Mouse (Mus musculus): ENCODE measurements around the gene Agfg1. TPM values are rescaled to one million over a fixed set of nuclear protein-coding genes. Genes with fewer than 3 reads are reported as not detected.

The Agfg1 gene
- polyA plus RNA-seq, 1 experiment from 2014 or later, result 33.7 TPM

GRCm38 (mm10) chr1:82819366-82819765, 19.9 kb upstream of the Agfg1 start:
- ATAC-seq, result no peak
- H3K4me1 ChIP-seq (replicated peaks; ENCODE audit: control insufficient read depth, insufficient read depth, low read length), result no peaks in the 10 kb centered on the region
- WGBS, result 54% methylated on average over 10 of the region's 10 CpGs

GRCm38 (mm10) chr1:82820179-82820578, 19.1 kb upstream of the Agfg1 start:
- WGBS, result 65% methylated on average over 15 of the region's 15 CpGs
- H3K27me3 ChIP-seq (replicated peaks; ENCODE audit: control insufficient read depth, insufficient read depth, low read length), result no peaks in the 10 kb centered on the region
- no peak for ATAC-seq
- H3K9ac ChIP-seq (replicated peaks; ENCODE audit: low read depth, low read length), result no peak overlapping the region
- H3K36me3 ChIP-seq (ENCODE audit: control insufficient read depth, insufficient read depth), result no peaks in the 10 kb centered on the region
- no peak overlapping the region for H3K27ac ChIP-seq (ENCODE audit: low read length)
- H3K9me3 ChIP-seq (ENCODE audit: control insufficient read depth, low read length), result no peaks in the 10 kb centered on the region
- no peaks in the 10 kb centered on the region for H3K4me1 ChIP-seq (replicated peaks; ENCODE audit: control insufficient read depth, insufficient read depth, low read length)
- H3K4me2 ChIP-seq (ENCODE audit: low read length), result no peak overlapping the region
- no peak overlapping the region for H3K4me3 ChIP-seq (replicated peaks; ENCODE audit: low read length)

More at GRCm38 (mm10) chr1:82819366-82819765, 19.9 kb upstream of the Agfg1 start:
- H3K27me3 ChIP-seq (replicated peaks; ENCODE audit: control insufficient read depth, insufficient read depth, low read length), result no peaks in the 10 kb centered on the region
- no peaks in the 10 kb centered on the region for H3K36me3 ChIP-seq (ENCODE audit: control insufficient read depth, insufficient read depth)
- H3K9ac ChIP-seq (replicated peaks; ENCODE audit: low read depth, low read length), result no peak overlapping the region
- H3K4me2 ChIP-seq (ENCODE audit: low read length), result no peak overlapping the region
- no peak overlapping the region for H3K27ac ChIP-seq (ENCODE audit: low read length)
- H3K9me3 ChIP-seq (ENCODE audit: control insufficient read depth, low read length), result no peaks in the 10 kb centered on the region
- no peak overlapping the region for H3K4me3 ChIP-seq (replicated peaks; ENCODE audit: low read length)

- 74% methylated on average over 3 of the region's 3 CpGs for WGBS
- Histone ChIP-seq H3K4me3 (replicated peaks; ENCODE audit: low read length) (no peak overlapping the region), H3K4me1 (replicated peaks; ENCODE audit: control insufficient read depth, insufficient read depth, low read length) (no peaks in the 10 kb centered on the region), H3K36me3 (ENCODE audit: control insufficient read depth, insufficient read depth) (no peaks in the 10 kb centered on the region), H3K4me2 (ENCODE audit: low read length) (no peak overlapping the region), H3K9ac (replicated peaks; ENCODE audit: low read depth, low read length) (no peak overlapping the region), H3K27me3 (replicated peaks; ENCODE audit: control insufficient read depth, insufficient read depth, low read length) (no peaks in the 10 kb centered on the region), H3K9me3 (ENCODE audit: control insufficient read depth, low read length) (no peaks in the 10 kb centered on the region), H3K27ac (ENCODE audit: low read length) (no peak overlapping the region)
- ATAC-seq, result no peak
Observed at GRCm38 (mm10) chr1:82820626-82821186, 18.6 kb upstream of the Agfg1 start.

- Histone ChIP-seq H3K4me1 (replicated peaks; ENCODE audit: control insufficient read depth, insufficient read depth, low read length) (no peaks in the 10 kb centered on the region), H3K36me3 (ENCODE audit: control insufficient read depth, insufficient read depth) (no peaks in the 10 kb centered on the region), H3K27me3 (replicated peaks; ENCODE audit: control insufficient read depth, insufficient read depth, low read length) (no peaks in the 10 kb centered on the region), H3K27ac (ENCODE audit: low read length) (no peak overlapping the region), H3K9ac (replicated peaks; ENCODE audit: low read depth, low read length) (no peak overlapping the region), H3K4me3 (replicated peaks; ENCODE audit: low read length) (no peak overlapping the region), H3K9me3 (ENCODE audit: control insufficient read depth, low read length) (no peaks in the 10 kb centered on the region), H3K4me2 (ENCODE audit: low read length) (no peak overlapping the region)
- WGBS, result 80% methylated on average over 3 of the region's 3 CpGs
- ATAC-seq, result no peak
Observed at GRCm38 (mm10) chr1:82821846-82822245, 17.4 kb upstream of the Agfg1 start.

GRCm38 (mm10) chr1:82824147-82824546, 15.1 kb upstream of the Agfg1 start:
- ATAC-seq, result no peak
- Histone ChIP-seq H3K9me3 (ENCODE audit: control insufficient read depth, low read length) (no peaks in the 10 kb centered on the region), H3K4me2 (ENCODE audit: low read length) (no peak overlapping the region), H3K36me3 (ENCODE audit: control insufficient read depth, insufficient read depth) (no peaks in the 10 kb centered on the region), H3K4me3 (replicated peaks; ENCODE audit: low read length) (no peak overlapping the region), H3K4me1 (replicated peaks; ENCODE audit: control insufficient read depth, insufficient read depth, low read length) (no peaks in the 10 kb centered on the region), H3K27ac (ENCODE audit: low read length) (no peak overlapping the region), H3K27me3 (replicated peaks; ENCODE audit: control insufficient read depth, insufficient read depth, low read length) (no peaks in the 10 kb centered on the region), H3K9ac (replicated peaks; ENCODE audit: low read depth, low read length) (no peak overlapping the region)
- 87% methylated on average over 5 of the region's 6 CpGs for WGBS

GRCm38 (mm10) chr1:82825256-82825655, 14.0 kb upstream of the Agfg1 start:
- no peak for ATAC-seq
- H3K36me3 ChIP-seq (ENCODE audit: control insufficient read depth, insufficient read depth), result no peaks in the 10 kb centered on the region
- 100% methylated on average over 2 of the region's 2 CpGs for WGBS

GRCm38 (mm10) chr1:82825783-82826182, 13.5 kb upstream of the Agfg1 start:
- Histone ChIP-seq H3K9me3 (ENCODE audit: control insufficient read depth, low read length) (no peaks in the 10 kb centered on the region), H3K9ac (replicated peaks; ENCODE audit: low read depth, low read length) (no peak overlapping the region), H3K4me2 (ENCODE audit: low read length) (no peak overlapping the region), H3K4me3 (replicated peaks; ENCODE audit: low read length) (no peak overlapping the region), H3K27ac (ENCODE audit: low read length) (no peak overlapping the region), H3K27me3 (replicated peaks; ENCODE audit: control insufficient read depth, insufficient read depth, low read length) (no peaks in the 10 kb centered on the region), H3K36me3 (ENCODE audit: control insufficient read depth, insufficient read depth) (no peaks in the 10 kb centered on the region), H3K4me1 (replicated peaks; ENCODE audit: control insufficient read depth, insufficient read depth, low read length) (no peaks in the 10 kb centered on the region)
- WGBS, result 94% methylated on average over 7 of the region's 7 CpGs
- no peak for ATAC-seq

More at GRCm38 (mm10) chr1:82825256-82825655, 14.0 kb upstream of the Agfg1 start:
- no peak overlapping the region for H3K4me2 ChIP-seq (ENCODE audit: low read length)
- H3K9ac ChIP-seq (replicated peaks; ENCODE audit: low read depth, low read length), result no peak overlapping the region
- no peaks in the 10 kb centered on the region for H3K9me3 ChIP-seq (ENCODE audit: control insufficient read depth, low read length)
- H3K27me3 ChIP-seq (replicated peaks; ENCODE audit: control insufficient read depth, insufficient read depth, low read length), result no peaks in the 10 kb centered on the region
- H3K4me3 ChIP-seq (replicated peaks; ENCODE audit: low read length), result no peak overlapping the region
- H3K27ac ChIP-seq (ENCODE audit: low read length), result no peak overlapping the region
- H3K4me1 ChIP-seq (replicated peaks; ENCODE audit: control insufficient read depth, insufficient read depth, low read length), result no peaks in the 10 kb centered on the region

- ATAC-seq, result no peak
- no peaks in the 10 kb centered on the region for H3K27me3 ChIP-seq (replicated peaks; ENCODE audit: control insufficient read depth, insufficient read depth, low read length)
- H3K4me3 ChIP-seq (replicated peaks; ENCODE audit: low read length), result no peak overlapping the region
- no peaks in the 10 kb centered on the region for H3K9me3 ChIP-seq (ENCODE audit: control insufficient read depth, low read length)
- WGBS, result 67% methylated on average over 5 of the region's 5 CpGs
- no peak overlapping the region for H3K9ac ChIP-seq (replicated peaks; ENCODE audit: low read depth, low read length)
- H3K4me2 ChIP-seq (ENCODE audit: low read length), result no peak overlapping the region
- no peaks in the 10 kb centered on the region for H3K4me1 ChIP-seq (replicated peaks; ENCODE audit: control insufficient read depth, insufficient read depth, low read length)
- H3K27ac ChIP-seq (ENCODE audit: low read length), result no peak overlapping the region
- H3K36me3 ChIP-seq (ENCODE audit: control insufficient read depth, insufficient read depth), result no peaks in the 10 kb centered on the region
Observed at GRCm38 (mm10) chr1:82826911-82827310, 12.4 kb upstream of the Agfg1 start.

GRCm38 (mm10) chr1:82830771-82831170, 8.5 kb upstream of the Agfg1 start:
- no peaks in the 10 kb centered on the region for H3K4me1 ChIP-seq (replicated peaks; ENCODE audit: control insufficient read depth, insufficient read depth, low read length)
- H3K27ac ChIP-seq (ENCODE audit: low read length), result no peak overlapping the region
- H3K9ac ChIP-seq (replicated peaks; ENCODE audit: low read depth, low read length), result no peak overlapping the region
- no peak overlapping the region for H3K4me2 ChIP-seq (ENCODE audit: low read length)
- H3K4me3 ChIP-seq (replicated peaks; ENCODE audit: low read length), result no peak overlapping the region
- ATAC-seq, result no peak
- WGBS, result 93% methylated on average over 1 of the region's 1 CpGs
- H3K9me3 ChIP-seq (ENCODE audit: control insufficient read depth, low read length), result no peaks in the 10 kb centered on the region
- no peaks in the 10 kb centered on the region for H3K27me3 ChIP-seq (replicated peaks; ENCODE audit: control insufficient read depth, insufficient read depth, low read length)
- H3K36me3 ChIP-seq (ENCODE audit: control insufficient read depth, insufficient read depth), result no peaks in the 10 kb centered on the region

Measured in forebrain, embryonic 16.5 days (tissue).